Mouse (Mus musculus): ENCODE measurements around the gene Asprv1. TPM values are rescaled to one million over a fixed set of nuclear protein-coding genes. Genes with fewer than 3 reads are reported as not detected.

Gene Asprv1
- polyA plus RNA-seq, 1 experiment from 2014 or later, result 2.1 TPM

DNA sequence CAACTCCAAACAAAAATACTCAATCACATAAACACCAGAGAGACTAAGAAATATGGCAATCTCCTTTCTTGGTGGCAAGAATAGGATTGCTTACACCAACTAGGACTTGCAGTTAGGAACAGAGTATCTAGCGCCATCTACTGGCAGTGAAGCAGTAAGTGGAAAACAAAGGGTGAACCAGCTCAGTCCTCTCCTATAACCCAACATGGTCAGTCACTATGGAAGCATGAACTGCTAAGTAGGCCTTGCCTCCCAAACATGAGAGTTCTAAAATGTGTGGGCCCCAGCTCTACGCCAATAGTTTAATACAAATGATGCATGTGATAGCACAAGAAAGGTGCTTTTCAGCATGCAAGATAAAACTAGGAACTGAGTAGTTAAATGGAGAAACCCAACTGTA is 42.9 kb downstream of the Asprv1 start:
- Histone ChIP-seq H3K9me3 (no peaks in the 10 kb centered on the region), H3K27me3 (no peaks in the 10 kb centered on the region), H3K9ac (no peak overlapping the region), H3K27ac (no peak overlapping the region), H3K36me3 (peaks cover 48% of the 10 kb centered on the region), H3K4me2 (replicated peaks) (no peak overlapping the region), H3K4me1 (peaks cover 11% of the 10 kb centered on the region), H3K4me3 (no peak overlapping the region)
- 18% methylated on average over 2 of the region's 2 CpGs for WGBS
- no peak for ATAC-seq (ENCODE audit: insufficient number of reproducible peaks, insufficient read depth, low FRiP score, low TSS enrichment)

GRCm38 (mm10) chr6:86678341-86678740 is 50.4 kb downstream of the Asprv1 start:
- H3K9ac ChIP-seq, result no peak overlapping the region
- no peak overlapping the region for H3K27ac ChIP-seq
- no peak for ATAC-seq (ENCODE audit: insufficient number of reproducible peaks, insufficient read depth, low FRiP score, low TSS enrichment)
- H3K4me1 ChIP-seq, result 0 out of 2 replicates have a peak, but pooled peaks cover 4% of the 10 kb centered on the region
- H3K36me3 ChIP-seq, result peaks cover 88% of the 10 kb centered on the region
- H3K27me3 ChIP-seq, result no peaks in the 10 kb centered on the region
- WGBS, result 90% methylated on average over 6 of the region's 6 CpGs
- H3K4me3 ChIP-seq, result no peak overlapping the region
- H3K9me3 ChIP-seq, result no peaks in the 10 kb centered on the region
- no peak overlapping the region for H3K4me2 ChIP-seq (replicated peaks)

Other genes starting within 250 kb of the Asprv1 start
- gene Pcyox1, start 231.0 kb upstream of the Asprv1 start, polyA plus RNA-seq (2016; fragmentation: Nextera tagmentation; extraction: Ambion mirVana), result 85.3 and 86.4 TPM in 2 replicates
- 318 and 338 TPM in 2 replicates for gene Tia1, start 223.9 kb upstream of the Asprv1 start, polyA plus RNA-seq (2016; fragmentation: Nextera tagmentation; extraction: Ambion mirVana)
- gene Gm44790, start 201.5 kb upstream of the Asprv1 start, polyA plus RNA-seq (2016; fragmentation: Nextera tagmentation; extraction: Ambion mirVana), result not detected in 2 replicates
- gene C87436, start 189.8 kb upstream of the Asprv1 start, polyA plus RNA-seq (2016; fragmentation: Nextera tagmentation; extraction: Ambion mirVana), result 27.0 and 30.3 TPM in 2 replicates
- gene Pcbp1, start 101.8 kb upstream of the Asprv1 start, polyA plus RNA-seq (2016; fragmentation: Nextera tagmentation; extraction: Ambion mirVana), result 537 and 549 TPM in 2 replicates
- gene Mxd1, start 41.0 kb downstream of the Asprv1 start, polyA plus RNA-seq (2016; fragmentation: Nextera tagmentation; extraction: Ambion mirVana), result 17.9 and 18.6 TPM in 2 replicates
- gene Snrnp27, start 56.4 kb downstream of the Asprv1 start, polyA plus RNA-seq (2016; fragmentation: Nextera tagmentation; extraction: Ambion mirVana), result 126 and 128 TPM in 2 replicates
- 63.6 and 66.7 TPM in 2 replicates for gene Gmcl1, start 105.2 kb downstream of the Asprv1 start, polyA plus RNA-seq (2016; fragmentation: Nextera tagmentation; extraction: Ambion mirVana)
- gene Anxa4, start 165.4 kb downstream of the Asprv1 start, polyA plus RNA-seq (2016; fragmentation: Nextera tagmentation; extraction: Ambion mirVana), result 15.3 and 19.7 TPM in 2 replicates
- 17.9 and 19.7 TPM in 2 replicates for gene Aak1, start 221.4 kb downstream of the Asprv1 start, polyA plus RNA-seq (2016; fragmentation: Nextera tagmentation; extraction: Ambion mirVana)

Measured in embryonic facial prominence, embryonic 12.5 days (tissue).